Mouse (Mus musculus) MEL-GATA-1-ER (cell line): Measurements from ENCODE around the gene Sp140.
"Not testable (repeated sequence)": the region's sequence is repeated elsewhere in the genome, so short reads cannot be mapped to it uniquely, and the experiment has no call there.

Source experiments
- DNase-seq: peaks from one replicate; pipeline ENCODE4 v3.0.0-alpha.2; 2012; ENCODE audit warnings: low read depth; ENCODE audit errors: extremely low read depth

Gene Sp140

DNA sequence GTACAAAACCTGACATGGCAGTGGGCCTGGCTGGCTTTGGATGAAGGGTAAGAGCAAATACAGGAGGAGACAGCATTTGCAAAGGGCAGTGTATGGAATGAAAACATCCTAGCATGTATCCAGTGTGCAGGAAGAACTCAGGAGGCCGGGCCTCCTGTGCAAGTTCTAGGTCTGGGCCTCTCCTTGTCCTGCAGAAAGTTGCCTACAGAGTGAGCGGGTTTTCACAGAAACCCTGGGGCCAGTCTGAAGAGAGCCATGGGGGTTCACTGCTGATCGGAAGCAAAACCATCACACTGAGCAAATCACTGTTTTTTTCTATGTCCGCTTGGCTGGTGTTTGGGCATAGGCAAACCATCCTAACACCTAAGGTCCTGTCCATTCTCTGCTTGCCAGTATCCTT is 38.0 kb downstream of the Sp140 start:
- DNase-seq, result not testable (repeated sequence)

DNA sequence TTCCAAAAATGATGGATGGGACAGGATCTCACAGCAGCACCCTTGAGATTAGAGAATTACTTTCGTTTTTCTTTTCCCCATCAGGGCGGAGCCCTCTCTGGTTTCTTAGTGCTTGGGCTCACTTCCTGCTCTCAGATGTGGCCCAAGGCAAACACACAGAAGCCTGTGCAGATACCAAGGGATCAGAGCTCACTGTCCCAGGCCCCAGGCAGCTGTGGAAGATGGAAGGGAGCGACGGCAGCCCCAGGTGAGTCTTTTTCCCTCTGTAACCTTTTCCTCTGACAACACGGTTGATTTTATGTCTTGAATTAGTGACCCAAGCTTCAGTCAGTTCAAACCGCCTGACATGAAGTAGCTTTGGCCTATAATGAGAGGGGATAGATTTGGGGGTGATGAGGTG is 49.7 kb downstream of the Sp140 start, which contains the start of gene Sp100:
Gene Sp100, plus strand, starts transcription at position 108 of the 400 bp plus-strand sequence.
- peak; percentile 13 for DNase-seq

DNA sequence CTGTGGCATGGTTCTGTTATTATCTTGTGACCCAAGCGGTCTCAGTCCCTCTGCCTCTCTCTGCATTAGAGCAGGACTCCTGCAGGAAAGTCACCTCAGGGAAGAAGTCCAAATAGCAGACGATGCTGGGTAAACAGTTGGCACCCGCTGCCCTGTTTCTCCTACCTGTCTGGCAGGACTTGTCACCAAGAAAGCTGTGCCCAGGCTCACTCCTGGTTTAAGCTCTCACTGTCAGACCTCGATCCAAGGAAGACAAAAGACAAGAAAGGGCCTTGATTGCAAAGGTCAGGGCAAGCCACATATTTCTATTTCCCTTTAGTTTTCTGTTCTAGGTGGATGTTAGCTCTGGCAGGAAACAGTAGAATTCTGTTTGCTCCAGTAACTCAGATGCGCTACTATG is 50.3 kb downstream of the Sp140 start:
- DNase-seq, result not testable (repeated sequence)

DNA sequence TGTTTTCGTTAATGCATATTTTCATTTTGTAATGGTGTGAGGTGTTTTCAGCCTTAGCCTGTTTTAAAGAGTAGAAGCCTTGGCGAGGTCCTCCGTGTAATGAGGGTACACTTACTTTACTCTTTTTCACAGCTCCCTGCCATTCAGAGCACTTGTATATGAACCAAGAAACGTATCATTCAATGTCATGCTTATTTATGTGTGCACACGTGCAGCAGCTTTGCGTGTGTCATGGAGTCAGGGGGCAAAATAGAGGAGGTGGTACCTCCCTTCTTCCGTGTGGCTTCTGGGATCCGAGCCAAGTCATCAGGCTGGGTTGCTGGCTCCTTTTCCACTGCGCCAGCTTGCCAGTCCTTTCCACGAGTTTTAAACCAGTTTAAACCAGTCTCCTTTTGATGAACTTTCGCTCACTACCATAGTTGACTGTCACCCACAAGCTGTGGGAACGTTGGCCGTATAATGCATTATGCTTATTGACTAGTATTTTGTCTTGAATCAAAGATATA is 51.6 kb downstream of the Sp140 start:
- not testable (repeated sequence) for DNase-seq

DNA sequence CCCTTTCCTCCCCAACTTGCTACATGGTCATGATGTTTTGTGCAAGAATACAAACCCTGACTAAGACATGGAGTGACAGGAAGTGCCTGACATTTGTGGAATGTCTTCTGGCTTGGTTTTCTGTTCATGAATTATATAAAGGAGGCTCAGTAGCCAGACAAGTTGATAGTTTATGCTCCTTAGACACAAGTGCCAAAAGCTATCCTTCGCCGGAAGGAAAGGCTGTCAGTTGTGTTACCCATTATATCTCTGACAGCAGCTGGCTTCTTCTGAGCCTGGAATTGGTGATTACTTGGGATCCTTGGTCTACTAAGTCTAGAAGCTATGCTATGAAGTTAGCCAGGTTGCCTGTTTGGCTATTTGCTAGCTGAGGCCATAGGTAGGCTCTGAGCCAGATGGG is 57.0 kb downstream of the Sp140 start:
- DNase-seq, result not testable (repeated sequence)

DNA sequence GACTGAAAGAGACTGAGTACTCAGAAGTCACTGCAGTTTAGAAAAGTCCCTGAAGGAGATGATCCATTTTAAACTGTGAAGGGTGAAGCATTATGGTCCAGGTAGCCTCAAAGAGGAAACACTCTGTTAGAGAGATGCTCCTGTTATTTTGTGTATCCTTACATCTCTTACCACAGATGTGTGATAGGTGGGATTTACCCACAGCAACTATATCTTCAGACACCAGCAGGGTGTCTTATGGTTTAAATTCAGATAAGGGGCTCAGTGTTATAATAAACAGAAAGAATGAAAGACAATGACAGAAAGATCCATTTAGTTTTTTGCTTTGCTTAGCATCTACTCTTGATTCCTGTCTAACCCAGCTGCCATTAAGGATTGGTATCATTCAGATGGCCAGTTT is 64.1 kb downstream of the Sp140 start:
- no peak for DNase-seq

DNA sequence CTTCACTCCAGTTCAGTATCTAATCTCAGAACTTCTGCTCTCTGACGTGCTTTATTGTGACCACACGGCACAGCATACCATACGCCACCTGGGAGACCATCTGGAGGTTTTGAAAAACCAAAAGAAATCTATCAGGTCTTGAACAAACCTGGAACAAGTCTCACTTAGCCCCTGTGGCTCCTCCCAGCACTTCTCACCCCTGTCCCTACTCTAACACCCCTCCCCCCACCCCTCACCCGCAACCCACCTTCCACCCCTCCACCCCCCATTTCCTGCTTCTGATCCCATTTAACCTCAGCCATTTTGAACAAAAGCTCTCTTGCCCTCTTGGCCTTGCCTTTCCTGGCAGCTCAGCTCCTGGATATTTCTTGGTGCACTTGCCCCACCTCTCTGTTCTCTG is 80.0 kb downstream of the Sp140 start:
- no peak for DNase-seq

DNA sequence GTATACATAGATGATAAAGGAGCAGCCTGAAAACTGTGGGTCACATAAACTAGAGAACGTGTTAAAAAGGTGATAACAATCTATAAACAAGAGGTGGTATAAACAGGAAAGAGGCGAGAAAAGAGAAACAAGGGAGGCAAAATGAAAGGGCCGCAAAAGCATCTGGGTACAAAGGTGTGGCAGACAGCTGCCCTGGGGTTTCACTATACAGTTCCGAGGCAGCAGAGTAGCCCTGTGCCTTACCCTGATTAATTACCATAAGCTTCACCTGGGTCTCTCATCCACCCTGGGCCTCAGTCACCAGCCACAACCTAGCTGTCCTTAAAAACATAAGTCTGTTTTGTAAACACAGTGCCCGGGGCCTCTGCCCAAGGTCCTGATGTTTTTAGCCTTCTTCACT is 86.5 kb downstream of the Sp140 start:
- no peak for DNase-seq

DNA sequence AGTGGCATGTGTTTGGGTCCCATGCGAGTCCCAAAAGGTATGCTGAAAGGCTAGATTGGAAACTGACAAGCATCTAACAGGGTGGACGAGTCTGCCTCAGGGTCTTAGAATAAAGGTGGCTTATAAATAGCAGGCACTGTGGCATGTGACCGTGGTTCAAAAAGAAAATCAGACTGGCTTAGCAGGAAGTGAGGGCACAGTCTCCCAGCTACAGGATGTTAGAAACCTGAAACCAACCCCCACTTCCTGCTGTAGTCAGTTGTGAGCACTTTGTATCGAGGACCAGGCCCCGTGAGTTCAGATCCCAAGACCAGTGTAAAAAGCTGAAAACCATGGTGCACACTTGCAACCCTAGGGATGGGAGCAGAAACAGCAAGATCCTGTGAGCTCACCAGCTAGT is 87.2 kb downstream of the Sp140 start:
- no peak for DNase-seq

DNA sequence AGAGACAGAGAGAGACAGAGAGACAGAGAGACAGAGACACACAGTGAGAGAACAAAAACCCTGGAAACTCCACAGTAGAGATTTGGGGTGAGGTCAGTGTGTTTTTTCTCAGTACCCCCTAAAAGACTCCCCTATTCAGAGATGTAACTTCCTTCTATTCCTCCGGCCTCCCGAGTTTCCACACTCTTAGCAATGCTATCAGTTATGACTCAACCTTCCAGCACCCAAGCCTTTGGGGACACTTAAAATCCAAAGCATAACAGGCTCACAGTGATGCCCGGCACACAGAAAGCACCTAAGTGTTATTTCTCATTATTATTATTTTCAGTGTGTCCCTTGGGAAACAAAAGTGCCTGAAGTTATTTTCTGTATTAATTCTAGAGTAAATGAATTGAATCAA is 90.4 kb downstream of the Sp140 start:
- no peak for DNase-seq

DNA sequence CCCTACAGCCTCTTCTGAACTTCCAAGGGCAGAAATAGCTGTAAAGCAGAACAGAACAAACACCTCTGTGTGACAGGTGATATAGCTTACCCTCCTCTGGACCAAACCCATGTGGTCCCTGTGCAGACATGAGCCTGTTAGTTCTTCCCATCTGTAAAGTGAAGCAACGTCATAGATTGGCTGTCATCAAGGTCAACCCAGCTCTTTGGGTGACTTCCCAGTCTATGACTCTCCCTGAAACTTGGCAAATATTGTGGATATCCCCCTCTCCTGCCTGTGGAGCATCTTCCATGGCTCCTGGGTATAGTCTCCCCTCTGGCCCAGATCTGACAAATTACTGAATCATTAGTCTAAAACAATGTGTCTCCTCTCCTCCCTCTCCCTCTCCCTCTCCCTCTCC is 92.1 kb downstream of the Sp140 start:
- no peak for DNase-seq

DNA sequence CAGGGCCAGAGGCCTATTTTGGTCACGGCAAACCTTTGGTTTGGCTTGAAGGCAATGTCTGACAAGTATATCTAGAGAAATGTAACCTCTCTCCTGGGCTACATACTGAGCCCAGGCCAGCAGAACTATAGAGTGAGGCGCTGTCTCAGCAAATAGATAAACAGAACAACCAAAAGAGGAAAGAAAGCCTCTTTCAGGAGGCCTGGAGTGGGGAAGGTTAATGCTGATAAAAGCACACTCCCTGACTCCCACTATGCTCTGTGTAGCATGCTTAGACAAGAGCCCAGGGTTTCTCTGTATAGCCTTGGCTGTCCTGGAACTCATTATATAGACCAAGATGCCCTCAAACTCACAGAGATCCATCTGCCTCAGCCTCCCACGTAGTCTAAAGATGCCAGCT is 93.1 kb downstream of the Sp140 start:
- DNase-seq, result peak; percentile 82
